Mouse (Mus musculus) hindbrain, embryonic 14.5 days (tissue): ENCODE results near the gene Spats2l. TPM values are rescaled to one million over a fixed set of nuclear protein-coding genes. Genes with fewer than 3 reads are reported as not detected.

Experiments used
- ATAC-seq: fragments of 200-750 bp; cut with Nextera tagmentation; 2 replicates; pipeline ENCODE4 v1.8.0; 2017; ENCODE audit warnings: moderate number of reproducible peaks, mild to moderate bottlenecking, moderate TSS enrichment, moderate library complexity; ENCODE audit not compliant: low FRiP score
- DNase-seq: peaks from one replicate; pipeline ENCODE4 v3.0.0-alpha.2; 2015; ENCODE audit warnings: low spot score
- H3K27ac ChIP-seq: fragments of 300-500 bp; sonication (generic); 2 replicates; pipeline ENCODE4 v1.5.1; 2014; ENCODE audit warnings: mild to moderate bottlenecking, moderate library complexity
- H3K27me3 ChIP-seq: fragments of 300-500 bp; sonication (generic); 2 replicates; pipeline ENCODE4 v1.6.1; 2014; ENCODE audit warnings: mild to moderate bottlenecking, low read length, mixed read lengths; ENCODE audit not compliant: control insufficient read depth, insufficient read depth
- H3K36me3 ChIP-seq: fragments of 300-500 bp; sonication (generic); replicated peaks from 2 replicates; pipeline ENCODE4 v1.6.1; 2014; ENCODE audit not compliant: control insufficient read depth, insufficient read depth
- H3K4me1 ChIP-seq: fragments of 300-500 bp; sonication (generic); replicated peaks from 2 replicates; pipeline ENCODE4 v1.6.1; 2014; ENCODE audit warnings: antibody characterized with exemption, low read length, mixed read lengths; ENCODE audit not compliant: control insufficient read depth, insufficient read depth
- H3K4me2 ChIP-seq: fragments of 300-500 bp; sonication (generic); replicated peaks from 2 replicates; pipeline ENCODE4 v1.6.1; 2014; ENCODE audit warnings: mild to moderate bottlenecking, moderate library complexity
- H3K4me3 ChIP-seq: fragments of 300-500 bp; sonication (generic); replicated peaks from 2 replicates; pipeline ENCODE4 v1.5.1; 2014; ENCODE audit warnings: mild to moderate bottlenecking, low read length
- H3K9ac ChIP-seq: fragments of 300-500 bp; sonication (generic); 2 replicates; pipeline ENCODE4 v1.6.1; 2014
- H3K9me3 ChIP-seq: fragments of 300-500 bp; sonication (generic); 2 replicates; pipeline ENCODE4 v1.6.1; 2016; ENCODE audit warnings: low read length; ENCODE audit not compliant: control insufficient read depth
- WGBS: fragments of 180-500 bp; shearing (Covaris S2); extraction: QIAGEN DNeasy Blood & Tissue Kit; methylation state at CpG from one replicate; pipeline ENCODE4 v1.1.7; 2014; 5-methylcytosine and 5-hydroxymethylcytosine counted together
- polyA plus RNA-seq: library from polyadenylated mRNA; unstranded; fragments of >200 nt; fragmentation: Nextera tagmentation; extraction: Ambion mirVana; gene quantifications from 2 replicates; pipeline ENCODE4 v1.2.1, GENCODE M21; 2014

Spats2l gene
- polyA plus RNA-seq, 1 experiment from 2014 or later, result 83.2 TPM

DNA sequence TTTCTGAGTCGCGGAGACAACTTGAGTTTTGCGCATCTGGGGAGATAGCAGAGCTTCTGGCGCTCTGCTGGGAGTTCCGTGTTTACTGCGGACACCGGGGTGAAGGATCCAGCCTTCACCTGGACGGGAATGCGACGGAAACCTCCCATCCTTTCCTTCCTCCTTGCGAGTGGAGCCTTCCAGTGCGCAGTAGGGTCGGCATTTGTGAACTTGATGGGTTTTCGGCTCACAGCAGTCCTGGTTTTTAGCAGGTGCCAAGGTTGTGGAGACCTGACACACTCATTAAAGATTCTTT lies 1.5 kb downstream of the Spats2l start:
- Histone ChIP-seq H3K4me2 (peak overlapping the region; percentile 87), H3K4me3 (peak overlapping the region; percentile 88), H3K27ac (peak overlapping the region; percentile 94), H3K9me3 (no peaks in the 10 kb centered on the region), H3K36me3 (no peaks in the 10 kb centered on the region), H3K9ac (peak overlapping the region; percentile 88), H3K27me3 (no peaks in the 10 kb centered on the region), H3K4me1 (peaks cover 3% of the 10 kb centered on the region; the same call in 1 of the 2 replicates)
- no peak for DNase-seq
- peak; percentile 14; the same call in 1 of the 2 replicates for ATAC-seq
- 0% methylated on average over 14 of the region's 14 CpGs for WGBS

DNA sequence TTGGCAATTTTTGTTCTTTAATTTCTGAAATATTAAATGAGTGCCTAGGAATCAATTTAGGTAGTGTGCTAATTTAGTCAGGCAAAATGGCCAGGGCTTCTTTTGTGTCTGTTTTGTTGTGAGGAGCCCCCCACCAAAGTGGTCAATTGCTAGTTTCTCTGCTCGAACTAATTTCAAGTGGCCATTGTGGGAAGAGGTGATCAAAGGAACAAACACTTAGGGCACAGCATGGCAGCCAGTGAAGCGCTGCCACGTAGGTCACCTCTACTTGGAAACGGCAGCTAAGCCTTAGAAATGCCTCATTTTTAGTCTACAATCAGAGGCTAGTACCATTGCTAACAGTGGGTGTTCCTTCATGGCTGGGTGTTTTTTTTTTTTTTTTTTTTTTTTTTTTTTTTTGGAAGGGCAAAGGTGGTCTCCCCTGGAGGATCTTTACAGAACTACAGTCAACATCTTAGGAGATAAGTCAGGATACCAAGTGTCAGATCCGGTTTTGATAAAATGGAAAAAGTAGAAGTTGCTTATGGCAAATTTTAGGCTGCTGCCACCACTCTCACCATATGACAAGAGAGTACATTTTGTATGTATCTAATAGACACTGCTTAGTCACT lies 2.8 kb downstream of the Spats2l start:
- no peaks in the 10 kb centered on the region for H3K27me3 ChIP-seq
- peak overlapping the region; percentile 88; the same call in 1 of the 2 replicates for H3K9ac ChIP-seq
- no peaks in the 10 kb centered on the region for H3K36me3 ChIP-seq
- DNase-seq, result peak; percentile 38
- 23% methylated on average over 5 of the region's 5 CpGs for WGBS
- no peak overlapping the region for H3K27ac ChIP-seq
- peak overlapping the region; percentile 87 for H3K4me2 ChIP-seq
- H3K4me1 ChIP-seq, result peaks cover 3% of the 10 kb centered on the region; the same call in 1 of the 2 replicates
- H3K4me3 ChIP-seq, result peak overlapping the region; percentile 88
- H3K9me3 ChIP-seq, result no peaks in the 10 kb centered on the region
- no peak for ATAC-seq

GRCm38 (mm10) chr1:57784300-57784699 lies 10.3 kb downstream of the Spats2l start:
- Histone ChIP-seq H3K9me3 (no peaks in the 10 kb centered on the region), H3K4me3 (no peak overlapping the region), H3K4me1 (0 out of 2 replicates have a peak, but pooled peaks cover 5% of the 10 kb centered on the region), H3K27ac (no peak overlapping the region), H3K9ac (no peak overlapping the region), H3K27me3 (no peaks in the 10 kb centered on the region), H3K4me2 (no peak overlapping the region), H3K36me3 (no peaks in the 10 kb centered on the region)
- ATAC-seq (no peak), DNase-seq (no peak)
- 84% methylated on average over 4 of the region's 4 CpGs for WGBS

DNA sequence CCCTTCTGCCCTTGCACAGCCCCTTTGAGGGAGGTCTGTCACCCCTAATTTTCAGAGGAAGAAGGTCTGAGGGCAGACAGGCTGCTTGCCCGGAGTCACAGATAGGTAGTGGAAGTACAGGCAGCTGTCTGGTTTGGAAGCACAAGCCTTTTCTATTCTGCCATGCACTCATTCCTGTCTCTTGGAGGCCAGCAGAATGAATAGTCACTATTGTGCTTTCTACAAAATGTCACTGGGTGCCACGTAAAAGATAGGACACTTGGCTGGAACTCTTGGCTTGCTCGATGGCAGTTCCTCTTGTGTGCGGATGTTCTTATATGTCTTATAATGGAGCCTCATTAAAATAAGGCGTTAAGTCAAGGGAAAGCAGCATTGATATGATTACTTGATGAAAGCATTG lies 15.9 kb downstream of the Spats2l start:
- ATAC-seq (no peak), DNase-seq (no peak)
- Histone ChIP-seq H3K27me3 (no peaks in the 10 kb centered on the region), H3K9ac (no peak overlapping the region), H3K9me3 (no peaks in the 10 kb centered on the region), H3K4me1 (no peaks in the 10 kb centered on the region), H3K4me3 (no peak overlapping the region), H3K27ac (no peak overlapping the region), H3K36me3 (no peaks in the 10 kb centered on the region), H3K4me2 (no peak overlapping the region)
- WGBS, result 64% methylated on average over 5 of the region's 5 CpGs

- WGBS, result 96% methylated on average over 4 of the region's 4 CpGs
- Histone ChIP-seq H3K27me3 (no peaks in the 10 kb centered on the region), H3K4me1 (no peaks in the 10 kb centered on the region), H3K36me3 (no peaks in the 10 kb centered on the region), H3K4me2 (no peak overlapping the region), H3K4me3 (no peak overlapping the region), H3K27ac (no peak overlapping the region), H3K9me3 (no peaks in the 10 kb centered on the region), H3K9ac (no peak overlapping the region)
- no peak for ATAC-seq
- DNase-seq, result no peak
These were observed 18.2 kb downstream of the Spats2l start for GRCm38 (mm10) chr1:57792212-57792611.

- Histone ChIP-seq H3K36me3 (no peaks in the 10 kb centered on the region), H3K4me3 (no peak overlapping the region), H3K9me3 (no peaks in the 10 kb centered on the region), H3K27ac (no peak overlapping the region), H3K27me3 (no peaks in the 10 kb centered on the region), H3K4me2 (no peak overlapping the region), H3K4me1 (no peaks in the 10 kb centered on the region), H3K9ac (no peak overlapping the region)
- ATAC-seq, result no peak
- no peak for DNase-seq
- WGBS, result 85% methylated on average over 1 of the region's 1 CpGs
These were observed 21.9 kb downstream of the Spats2l start for GRCm38 (mm10) chr1:57795838-57796237.

DNA sequence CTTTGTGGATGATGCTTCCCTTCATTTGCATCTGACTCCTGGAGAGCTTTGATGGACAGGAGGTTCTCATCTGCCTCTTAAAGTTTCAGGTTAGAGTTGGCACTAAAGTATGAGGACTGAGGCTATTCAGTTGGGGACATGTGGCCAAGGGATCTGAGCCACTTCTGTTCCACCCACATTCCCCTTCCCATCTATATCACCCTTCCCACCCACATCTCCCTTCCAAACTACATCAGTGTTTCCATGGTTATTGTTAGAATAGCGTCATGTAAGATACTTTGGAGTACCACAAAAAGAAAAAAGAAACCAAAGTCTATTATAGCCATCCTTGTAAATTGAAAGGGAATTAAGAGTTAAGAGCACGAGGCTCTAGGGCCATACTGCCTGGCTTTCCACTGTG lies 25.4 kb downstream of the Spats2l start:
- no peak overlapping the region for H3K4me2 ChIP-seq
- no peak for ATAC-seq
- H3K9me3 ChIP-seq, result no peaks in the 10 kb centered on the region
- no peaks in the 10 kb centered on the region for H3K27me3 ChIP-seq
- H3K36me3 ChIP-seq, result no peaks in the 10 kb centered on the region
- H3K9ac ChIP-seq, result no peak overlapping the region
- H3K4me3 ChIP-seq, result no peak overlapping the region
- WGBS, result 93% methylated on average over 2 of the region's 2 CpGs
- H3K27ac ChIP-seq, result no peak overlapping the region
- no peak for DNase-seq
- H3K4me1 ChIP-seq, result no peaks in the 10 kb centered on the region; the same call in 1 of the 2 replicates

DNA sequence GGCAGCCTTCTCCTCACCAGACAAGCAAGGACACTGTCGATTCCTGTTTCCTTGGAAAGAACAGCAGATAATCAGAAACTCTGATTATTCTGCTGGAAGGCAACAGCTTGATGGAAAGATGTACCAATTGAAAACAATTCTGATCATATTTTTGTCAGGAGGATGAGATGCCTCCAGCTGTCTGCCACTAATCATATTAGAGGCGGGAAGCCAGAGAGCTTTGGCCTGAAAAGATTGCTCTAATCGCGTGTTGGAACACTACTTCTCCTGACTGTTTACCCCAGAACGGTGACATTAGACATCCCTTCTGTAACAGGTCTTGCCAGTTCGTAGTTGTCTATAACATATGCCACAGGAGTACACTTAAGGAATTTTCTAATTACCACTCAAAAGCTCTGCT lies 26.9 kb downstream of the Spats2l start:
- Histone ChIP-seq H3K4me2 (no peak overlapping the region), H3K36me3 (no peaks in the 10 kb centered on the region), H3K9ac (no peak overlapping the region), H3K9me3 (no peaks in the 10 kb centered on the region), H3K27ac (no peak overlapping the region), H3K4me1 (peaks cover under 1% of the 10 kb centered on the region), H3K27me3 (no peaks in the 10 kb centered on the region), H3K4me3 (no peak overlapping the region)
- no peak for DNase-seq
- no peak for ATAC-seq
- 69% methylated on average over 6 of the region's 6 CpGs for WGBS

DNA sequence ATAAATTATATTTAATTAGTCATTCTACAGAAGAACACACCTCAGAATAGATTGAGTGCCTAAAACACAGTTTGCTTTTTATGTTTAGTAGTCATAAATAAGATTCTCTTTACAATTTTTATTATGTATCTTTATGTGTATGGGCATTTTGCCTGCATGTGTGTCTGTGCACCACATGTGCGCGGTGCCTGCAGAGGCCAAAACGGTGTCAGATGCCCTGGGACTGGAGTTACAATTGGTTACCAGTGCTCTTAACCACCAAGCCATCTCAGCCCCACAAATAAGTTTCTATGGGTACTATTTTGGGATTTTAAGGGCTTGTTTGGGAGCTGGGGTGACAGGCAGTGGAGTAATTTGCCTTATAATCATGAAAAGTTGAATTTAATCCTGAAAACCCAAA lies 32.2 kb downstream of the Spats2l start:
- peaks cover 10% of the 10 kb centered on the region for H3K4me1 ChIP-seq
- no peak overlapping the region for H3K4me3 ChIP-seq
- no peak for DNase-seq
- H3K9ac ChIP-seq, result no peak overlapping the region
- H3K27ac ChIP-seq, result no peak overlapping the region
- no peaks in the 10 kb centered on the region for H3K27me3 ChIP-seq
- H3K4me2 ChIP-seq, result no peak overlapping the region
- H3K36me3 ChIP-seq, result no peaks in the 10 kb centered on the region
- 80% methylated on average over 3 of the region's 3 CpGs for WGBS
- H3K9me3 ChIP-seq, result no peaks in the 10 kb centered on the region
- no peak for ATAC-seq

GRCm38 (mm10) chr1:57807882-57808281 lies 33.9 kb downstream of the Spats2l start:
- no peaks in the 10 kb centered on the region for H3K27me3 ChIP-seq
- H3K9ac ChIP-seq, result no peak overlapping the region
- H3K4me1 ChIP-seq, result peaks cover 10% of the 10 kb centered on the region
- H3K4me3 ChIP-seq, result no peak overlapping the region
- DNase-seq, result no peak
- no peak overlapping the region for H3K27ac ChIP-seq
- 43% methylated on average over 7 of the region's 7 CpGs for WGBS
- no peaks in the 10 kb centered on the region for H3K36me3 ChIP-seq
- peak; percentile 50; the same call in 1 of the 2 replicates for ATAC-seq
- H3K4me2 ChIP-seq, result no peak overlapping the region
- no peaks in the 10 kb centered on the region for H3K9me3 ChIP-seq
